Mouse (Mus musculus) granulocyte monocyte progenitor cell, adult 5-6 weeks (primary cell): ENCODE measurements around the gene Frat1. TPM values are rescaled to one million over a fixed set of nuclear protein-coding genes. Genes with fewer than 3 reads are reported as not detected.

Source experiments
- total RNA-seq, 2 experiments: library from RNA; stranded (forward) in 1 of 2; stranded (reverse) in 1 of 2; fragments of 200-712, 200-1000 nt in 1 of 2; fragments of >200 nt in 1 of 2; fragmentation: Nextera tagmentation in 1 of 2; gene quantifications; 2 replicates each; pipeline ENCODE4 v1.2.3; 2014 to 2017

Gene Frat1
- total RNA-seq, 2 experiments from 2014 or later = 2.6 to 11.2 TPM

Other genes starting within 250 kb of the Frat1 start
- 8.7 and 10.5 TPM in 2 replicates for gene Gm340, start 247.6 kb upstream of the Frat1 start, total RNA-seq (2014; fragmentation: Nextera tagmentation)
- 8.5 and 9.0 TPM in 2 replicates for gene Gm340, start 247.6 kb upstream of the Frat1 start, total RNA-seq (2017)
- gene Slit1, start 86.3 kb upstream of the Frat1 start, total RNA-seq (2014; fragmentation: Nextera tagmentation) = 0.30 TPM in 1 of 2 replicates, not detected in the other
- 0.15 and 0.17 TPM in 2 replicates for gene Slit1, start 86.3 kb upstream of the Frat1 start, total RNA-seq (2017)
- gene Arhgap19, start 27.9 kb upstream of the Frat1 start, total RNA-seq (2014; fragmentation: Nextera tagmentation) = 19.8 and 25.9 TPM in 2 replicates
- gene Arhgap19, start 27.9 kb upstream of the Frat1 start, total RNA-seq (2017) = 43.2 and 55.3 TPM in 2 replicates
- 18.9 and 20.6 TPM in 2 replicates for gene Frat2, start 18.2 kb downstream of the Frat1 start, total RNA-seq (2014; fragmentation: Nextera tagmentation)
- 25.7 and 33.4 TPM in 2 replicates for gene Frat2, start 18.2 kb downstream of the Frat1 start, total RNA-seq (2017)
- gene Rrp12, start 66.2 kb downstream of the Frat1 start, total RNA-seq (2014; fragmentation: Nextera tagmentation) = 14.8 and 22.3 TPM in 2 replicates
- gene Rrp12, start 66.2 kb downstream of the Frat1 start, total RNA-seq (2017) = 18.1 and 20.1 TPM in 2 replicates
- 865 and 869 TPM in 2 replicates for gene Pgam1, start 82.0 kb downstream of the Frat1 start, total RNA-seq (2014; fragmentation: Nextera tagmentation)
- gene Pgam1, start 82.0 kb downstream of the Frat1 start, total RNA-seq (2017) = 502 and 504 TPM in 2 replicates
- gene Exosc1, start 103.5 kb downstream of the Frat1 start, total RNA-seq (2014; fragmentation: Nextera tagmentation) = 62.5 and 87.5 TPM in 2 replicates
- gene Exosc1, start 103.5 kb downstream of the Frat1 start, total RNA-seq (2017) = 69.5 and 82.4 TPM in 2 replicates
- gene Zdhhc16, start 103.5 kb downstream of the Frat1 start, total RNA-seq (2014; fragmentation: Nextera tagmentation) = 77.4 and 78.5 TPM in 2 replicates
- 42.4 and 47.2 TPM in 2 replicates for gene Zdhhc16, start 103.5 kb downstream of the Frat1 start, total RNA-seq (2017)
- 56.9 and 59.4 TPM in 2 replicates for gene Mms19, start 151.2 kb downstream of the Frat1 start, total RNA-seq (2014; fragmentation: Nextera tagmentation)
- gene Mms19, start 151.2 kb downstream of the Frat1 start, total RNA-seq (2017) = 36.2 and 37.4 TPM in 2 replicates
- 25.4 and 38.5 TPM in 2 replicates for gene Ubtd1, start 151.8 kb downstream of the Frat1 start, total RNA-seq (2014; fragmentation: Nextera tagmentation)
- 6.4 and 9.5 TPM in 2 replicates for gene Ubtd1, start 151.8 kb downstream of the Frat1 start, total RNA-seq (2017)
- gene Ankrd2, start 206.0 kb downstream of the Frat1 start, total RNA-seq (2014; fragmentation: Nextera tagmentation) = not detected in 2 replicates
- not detected in 2 replicates for gene Ankrd2, start 206.0 kb downstream of the Frat1 start, total RNA-seq (2017)
- gene Hoga1, start 215.6 kb downstream of the Frat1 start, total RNA-seq (2014; fragmentation: Nextera tagmentation) = not detected in 2 replicates
- not detected in 2 replicates for gene Hoga1, start 215.6 kb downstream of the Frat1 start, total RNA-seq (2017)
- gene 4933411K16Rik, start 222.3 kb downstream of the Frat1 start, total RNA-seq (2014; fragmentation: Nextera tagmentation) = not detected in 2 replicates
- gene 4933411K16Rik, start 222.3 kb downstream of the Frat1 start, total RNA-seq (2017) = not detected in 2 replicates